Mouse (Mus musculus) ES-Bruce4 (cell line): ENCODE data around the gene Stxbp3.

Experiments used
- CTCF ChIP-seq: IDR thresholded peaks from one replicate; pipeline ENCODE4 v1.8.1; 2011; ENCODE audit warnings: low read depth, low read length
- POLR2A ChIP-seq: IDR thresholded peaks from one replicate; pipeline ENCODE4 v1.8.1; 2011; ENCODE audit warnings: low read length; ENCODE audit not compliant: insufficient read depth

- TF ChIP-seq CTCF (no peak), POLR2A (no peak)
Observed at GRCm38 (mm10) chr3:108855864-108856263, 15.5 kb upstream of the Stxbp3 start.
